In the genomic region with DNA sequence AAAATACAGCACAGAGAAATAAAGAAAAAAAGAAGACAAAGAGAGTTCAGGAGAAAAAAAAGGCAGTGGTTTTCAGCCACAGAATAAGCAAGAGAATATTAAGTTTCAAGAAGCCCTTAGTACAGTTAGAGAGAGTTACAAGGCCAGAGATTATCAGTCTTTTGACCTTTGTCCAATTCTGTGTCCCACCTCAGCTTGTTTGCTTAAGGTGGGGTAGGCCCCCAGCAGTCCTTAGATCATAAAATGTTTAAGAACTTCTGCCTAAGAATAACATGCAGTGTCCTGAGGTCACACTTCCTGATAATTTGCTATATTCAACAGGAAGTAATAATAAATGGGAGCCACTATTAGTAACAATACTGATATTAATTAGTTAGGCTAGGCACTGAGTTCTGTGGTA, we compare ENCODE assay signal across 27 mouse cellular contexts. TPM values are rescaled to one million over a fixed set of nuclear protein-coding genes. Genes with fewer than 3 reads are reported as not detected.
"Had no signal": no experiment of that assay in that cellular context is flagged by ENCODE, and none has a peak within 500 bp of the region (broad histone marks: within the 10 kb centered on the region; RNA-seq: fewer than 3 reads in every experiment).

No protein-coding gene starts in this region.

- H3K36me3 ChIP-seq: heart, embryonic 10.5 days; heart, embryonic 12.5 days; hindbrain, embryonic 10.5 days; hindbrain, embryonic 12.5 days; limb, embryonic 10.5 days; limb, embryonic 12.5 days; liver, embryonic 12.5 days had no signal

- DNase-seq: gastrocnemius, adult 2 months; gastrocnemius, postnatal 10 days; gastrocnemius, postnatal 25 days; heart, adult 18-20 months; heart, postnatal 10 days; heart, postnatal 4 days; kidney, adult 18-20 months; kidney, adult 8-10 months; kidney, postnatal 10 days; kidney, postnatal 25 days had no signal

- ATAC-seq: hindbrain, embryonic 16.5 days; inflammation-experienced regulatory T-cells, adult 6 months; liver, embryonic 12.5 days had no signal

- H3K4me3 ChIP-seq: gastrocnemius, adult 2 months; heart, embryonic 10.5 days; heart, embryonic 12.5 days; hindbrain, embryonic 10.5 days; hindbrain, embryonic 12.5 days; layer of hippocampus, adult 2 months; left cerebral cortex, adult 2 months; limb, embryonic 10.5 days; limb, embryonic 12.5 days; liver, embryonic 12.5 days had no signal

- H3K27me3 ChIP-seq: heart, embryonic 12.5 days; hindbrain, embryonic 12.5 days; limb, embryonic 12.5 days; liver, embryonic 12.5 days had no signal

- H3K4me2 ChIP-seq: heart, embryonic 12.5 days; hindbrain, embryonic 12.5 days; hindbrain, embryonic 14.5 days; limb, embryonic 12.5 days; liver, embryonic 12.5 days had no signal

- H3K4me1 ChIP-seq: heart, embryonic 10.5 days; heart, embryonic 12.5 days; hindbrain, embryonic 10.5 days; hindbrain, embryonic 12.5 days; limb, embryonic 10.5 days; limb, embryonic 12.5 days; liver, embryonic 12.5 days had no signal

- H3K27ac ChIP-seq: gastrocnemius, adult 2 months; heart, embryonic 10.5 days; hindbrain, embryonic 10.5 days; hindbrain, embryonic 12.5 days; hindbrain, embryonic 14.5 days; layer of hippocampus, adult 2 months; left cerebral cortex, adult 2 months; limb, embryonic 10.5 days; limb, embryonic 12.5 days; liver, embryonic 12.5 days had no signal

- H3K9ac ChIP-seq: heart, embryonic 12.5 days; hindbrain, embryonic 12.5 days; hindbrain, embryonic 14.5 days; limb, embryonic 12.5 days; liver, embryonic 12.5 days had no signal

- H3K9me3 ChIP-seq: heart, embryonic 10.5 days; heart, embryonic 12.5 days; hindbrain, embryonic 10.5 days; hindbrain, embryonic 12.5 days; limb, embryonic 10.5 days; limb, embryonic 12.5 days; liver, embryonic 12.5 days had no signal

RNA-seq across cellular contexts. Expression of a gene that starts 53.6 kb away (rescaled TPM):
- polyA plus RNA-seq: heart, embryonic 10.5 days; heart, embryonic 12.5 days; heart, embryonic 14.5 days; heart, embryonic 16.5 days; hindbrain, embryonic 10.5 days; inflammation-experienced regulatory T-cells, adult 6 months; kidney, embryonic 14.5 days; kidney, embryonic 16.5 days; liver, adult 2 months; liver, embryonic 12.5 days had no signal
